Mouse (Mus musculus) midbrain, postnatal 0 days (tissue): Measurements from ENCODE around the gene Wnt5b. TPM values are rescaled to one million over a fixed set of nuclear protein-coding genes. Genes with fewer than 3 reads are reported as not detected.

Experiments
- ATAC-seq: fragments of 200-750 bp; cut with Nextera tagmentation; 2 replicates; pipeline ENCODE4 v1.8.0; 2017; ENCODE audit warnings: moderate number of reproducible peaks, mild to moderate bottlenecking, moderate TSS enrichment, moderate library complexity; ENCODE audit not compliant: low FRiP score
- DNase-seq: peaks from one replicate; pipeline ENCODE4 v3.0.0-alpha.2; 2015; ENCODE audit warnings: low spot score
- H3K27ac ChIP-seq: fragments of 300-500 bp; sonication (generic); 2 replicates; pipeline ENCODE4 v1.5.1; 2014; ENCODE audit warnings: low read depth, mild to moderate bottlenecking, low read length, mixed read lengths
- H3K27me3 ChIP-seq: fragments of 300-500 bp; sonication (generic); 2 replicates; pipeline ENCODE4 v1.6.1; 2014; ENCODE audit warnings: low read length, control low read depth, mixed read lengths; ENCODE audit not compliant: insufficient read depth
- H3K36me3 ChIP-seq: fragments of 300-500 bp; sonication (generic); 2 replicates; pipeline ENCODE4 v1.6.1; 2014; ENCODE audit warnings: low read length, control low read depth, mixed read lengths; ENCODE audit not compliant: insufficient read depth
- H3K4me1 ChIP-seq: fragments of 300-500 bp; sonication (generic); 2 replicates; pipeline ENCODE4 v1.6.1; 2014; ENCODE audit warnings: mild to moderate bottlenecking, control low read depth, antibody characterized with exemption, low read length, mixed read lengths; ENCODE audit not compliant: insufficient read depth
- H3K4me2 ChIP-seq: fragments of 300-500 bp; sonication (generic); 2 replicates; pipeline ENCODE4 v1.6.1; 2014; ENCODE audit warnings: low read depth, mild to moderate bottlenecking, low read length, mixed read lengths; ENCODE audit not compliant: poor library complexity, severe bottlenecking
- H3K4me3 ChIP-seq: fragments of 300-500 bp; sonication (generic); 2 replicates; pipeline ENCODE4 v1.5.1; 2014; ENCODE audit warnings: low read depth, mild to moderate bottlenecking, low read length, moderate library complexity
- H3K9ac ChIP-seq: fragments of 300-500 bp; sonication (generic); replicated peaks from 2 replicates; pipeline ENCODE4 v1.6.1; 2014; ENCODE audit warnings: mild to moderate bottlenecking, low read length, moderate library complexity, mixed read lengths; ENCODE audit not compliant: poor library complexity, severe bottlenecking
- H3K9me3 ChIP-seq: fragments of 300-500 bp; sonication (generic); 2 replicates; pipeline ENCODE4 v1.6.1; 2016; ENCODE audit warnings: low read length, control low read depth
- CTCF ChIP-seq: IDR thresholded peaks from 2 replicates; pipeline ENCODE4 v1.5.1; 2016; ENCODE audit warnings: antibody characterized with exemption, mild to moderate bottlenecking
- WGBS: fragments of 180-500 bp; shearing (Covaris S2); extraction: QIAGEN DNeasy Blood & Tissue Kit; methylation state at CpG from one replicate; pipeline ENCODE4 v1.1.7; 2014; 5-methylcytosine and 5-hydroxymethylcytosine counted together
- polyA plus RNA-seq: library from polyadenylated mRNA; unstranded; fragments of >200 nt; fragmentation: Nextera tagmentation; extraction: Ambion mirVana; gene quantifications from 2 replicates; pipeline ENCODE4 v1.2.1, GENCODE M21; 2015
- total RNA-seq: library from RNA; depleted of rRNA; stranded (reverse); fragments of >200 nt; gene quantifications from 2 replicates; pipeline ENCODE4 v1.2.3, GENCODE M21; 2014

The Wnt5b gene
- total and polyA plus RNA-seq, 2 experiments from 2014 or later, result 1.6 to 2.1 TPM

DNA sequence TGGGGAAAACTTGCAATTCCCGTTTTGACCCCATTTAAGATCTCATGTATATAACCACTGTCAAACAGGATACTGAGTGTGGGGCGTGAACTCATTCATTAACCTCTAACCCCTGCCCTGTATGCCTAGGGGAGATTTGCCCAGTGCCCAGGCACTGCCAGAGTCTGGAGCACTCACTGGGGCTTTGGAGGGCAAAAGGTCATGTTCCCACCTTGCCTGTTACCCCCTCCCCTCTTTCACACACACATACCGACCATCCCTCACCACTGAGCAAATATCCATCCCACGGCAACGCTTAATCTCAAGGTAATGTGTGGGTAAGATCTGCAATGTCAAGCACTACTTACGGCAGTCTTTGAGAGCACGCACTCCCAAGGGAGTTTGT is 51.5 kb downstream of the Wnt5b start:
- Histone ChIP-seq H3K4me3 (no peak overlapping the region), H3K9me3 (no peaks in the 10 kb centered on the region), H3K4me2 (no peak overlapping the region), H3K9ac (no peak overlapping the region), H3K27ac (no peak overlapping the region), H3K27me3 (no peaks in the 10 kb centered on the region), H3K36me3 (no peaks in the 10 kb centered on the region), H3K4me1 (0 out of 2 replicates have a peak, but pooled peaks cover 6% of the 10 kb centered on the region)
- ATAC-seq (no peak), DNase-seq (no peak)
- 25% methylated on average over 7 of the region's 7 CpGs for WGBS
- no peak for TF ChIP-seq CTCF

DNA sequence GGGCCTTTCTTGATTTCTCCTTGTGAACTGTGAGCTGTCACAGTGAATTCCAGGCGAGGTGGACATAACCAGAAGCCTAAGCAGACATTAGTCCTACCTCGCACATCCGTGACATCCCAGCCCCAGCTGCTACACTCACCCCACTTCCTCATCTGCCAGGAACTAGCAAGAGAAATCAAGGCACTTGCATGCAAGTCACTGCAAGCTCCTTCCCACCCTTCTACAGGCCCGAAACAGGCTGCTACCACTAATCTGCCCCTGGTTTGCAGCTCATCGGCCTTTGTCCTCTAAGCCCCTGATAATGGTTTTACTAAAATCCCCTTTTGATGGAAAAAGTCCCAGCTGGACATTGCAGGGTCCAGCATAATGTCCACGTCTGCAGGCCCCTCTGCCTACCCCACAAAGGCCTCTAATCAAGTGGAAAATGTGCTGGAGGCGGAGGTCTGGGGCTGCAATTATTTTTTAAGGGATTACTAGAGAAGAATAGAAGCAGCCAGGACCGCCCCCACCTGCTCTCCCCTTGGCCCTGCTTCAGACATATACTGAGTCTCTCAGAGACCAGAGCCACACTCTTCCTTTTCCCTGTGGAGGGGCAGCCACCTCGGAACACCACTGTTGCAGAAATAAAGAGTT is 52.0 kb downstream of the Wnt5b start:
- DNase-seq, result no peak
- no peaks in the 10 kb centered on the region for H3K9me3 ChIP-seq
- WGBS, result 40% methylated on average over 9 of the region's 9 CpGs
- H3K4me3 ChIP-seq, result no peak overlapping the region
- no peaks in the 10 kb centered on the region for H3K27me3 ChIP-seq
- no peak overlapping the region for H3K27ac ChIP-seq
- H3K36me3 ChIP-seq, result no peaks in the 10 kb centered on the region
- H3K4me2 ChIP-seq, result no peak overlapping the region
- no peak for TF ChIP-seq CTCF
- H3K9ac ChIP-seq, result no peak overlapping the region
- no peak for ATAC-seq
- 0 out of 2 replicates have a peak, but pooled peaks cover 6% of the 10 kb centered on the region for H3K4me1 ChIP-seq

DNA sequence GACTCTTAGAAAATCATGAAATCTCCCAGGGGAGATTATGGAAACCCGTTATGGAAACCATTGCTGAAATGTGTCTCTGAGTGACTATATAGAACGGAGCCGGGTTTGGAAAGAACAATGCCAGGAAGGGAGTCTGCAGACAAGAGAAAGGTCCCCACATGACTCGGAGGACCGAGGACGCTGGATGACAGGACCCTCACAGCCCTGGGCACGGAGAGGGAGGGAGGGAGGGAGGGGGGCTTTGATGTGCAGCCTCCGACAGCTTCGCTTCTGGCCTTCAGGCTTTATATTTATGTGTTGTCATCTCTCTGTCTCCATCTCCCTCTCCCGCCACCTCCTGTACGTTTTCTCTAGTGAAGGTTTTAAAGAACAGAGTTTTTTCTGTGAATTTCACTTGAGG is 53.1 kb downstream of the Wnt5b start:
- TF ChIP-seq CTCF, result 0 out of 2 replicates have a peak, but pooled peaks have one; percentile 4
- no peak for ATAC-seq
- Histone ChIP-seq H3K4me1 (0 out of 2 replicates have a peak, but pooled peaks cover 6% of the 10 kb centered on the region), H3K4me3 (peak overlapping the region; percentile 8; the same call in 1 of the 2 replicates), H3K27ac (no peak overlapping the region), H3K27me3 (no peaks in the 10 kb centered on the region), H3K4me2 (peak overlapping the region; percentile 41), H3K36me3 (no peaks in the 10 kb centered on the region), H3K9me3 (no peaks in the 10 kb centered on the region), H3K9ac (0 out of 2 replicates have a peak overlapping the region, but pooled peaks have one; percentile 33)
- no peak for DNase-seq
- WGBS, result 11% methylated on average over 10 of the region's 11 CpGs

DNA sequence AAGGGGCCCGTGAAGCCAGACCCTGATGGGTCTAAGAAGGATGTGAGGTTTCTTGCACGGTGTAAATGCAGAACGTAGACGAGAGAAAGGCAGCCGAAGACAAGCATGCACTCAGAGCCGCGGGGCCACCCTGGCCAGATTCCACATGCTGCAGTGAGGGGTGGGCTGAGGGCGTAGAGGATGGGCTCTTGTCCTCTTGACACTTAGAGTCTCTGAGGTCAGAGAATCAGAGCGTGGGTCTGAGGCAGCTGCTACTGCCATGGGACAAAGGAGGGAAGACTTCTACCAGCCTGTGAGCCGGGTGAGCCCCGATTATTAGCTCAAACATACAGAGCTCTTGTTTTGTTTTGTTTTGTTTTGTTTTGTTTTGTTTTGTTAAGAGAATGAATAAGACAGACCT is 53.6 kb downstream of the Wnt5b start:
- 4% methylated on average over 11 of the region's 11 CpGs for WGBS
- H3K4me2 ChIP-seq, result peak overlapping the region; percentile 41
- H3K27me3 ChIP-seq, result no peaks in the 10 kb centered on the region
- H3K36me3 ChIP-seq, result no peaks in the 10 kb centered on the region
- no peak for DNase-seq
- H3K27ac ChIP-seq, result no peak overlapping the region
- 0 out of 2 replicates have a peak overlapping the region, but pooled peaks have one; percentile 13 for H3K9ac ChIP-seq
- no peak for TF ChIP-seq CTCF
- no peak for ATAC-seq
- H3K4me1 ChIP-seq, result 0 out of 2 replicates have a peak, but pooled peaks cover 6% of the 10 kb centered on the region
- no peaks in the 10 kb centered on the region for H3K9me3 ChIP-seq
- peak overlapping the region; percentile 8; the same call in 1 of the 2 replicates for H3K4me3 ChIP-seq

DNA sequence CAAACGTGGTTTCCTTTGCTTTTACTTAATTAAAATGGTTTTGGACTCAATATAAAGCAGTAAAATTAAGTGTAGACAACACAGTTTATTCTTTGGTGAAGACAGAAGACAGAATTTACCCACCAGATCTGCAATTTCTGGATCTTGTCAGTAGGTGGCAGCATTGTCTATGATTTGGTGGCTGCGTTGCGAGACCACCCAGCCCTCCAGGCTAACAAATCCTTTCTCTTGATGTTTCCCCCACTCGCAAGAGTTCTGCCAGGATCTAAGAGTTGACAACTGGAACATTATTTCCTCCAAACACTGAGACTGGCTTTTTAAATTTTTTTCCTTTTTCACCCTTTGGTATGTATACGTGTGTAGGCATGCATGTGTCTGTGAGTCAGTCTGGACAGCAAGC is 54.4 kb downstream of the Wnt5b start:
- Histone ChIP-seq H3K9ac (no peak overlapping the region), H3K9me3 (no peaks in the 10 kb centered on the region), H3K27me3 (no peaks in the 10 kb centered on the region), H3K4me1 (0 out of 2 replicates have a peak, but pooled peaks cover 6% of the 10 kb centered on the region), H3K4me3 (no peak overlapping the region), H3K4me2 (peak overlapping the region; percentile 10; the same call in 1 of the 2 replicates), H3K27ac (no peak overlapping the region), H3K36me3 (0 out of 2 replicates have a peak, but pooled peaks cover under 1% of the 10 kb centered on the region)
- DNase-seq, result peak; percentile 85
- ATAC-seq, result no peak
- 3% methylated on average over 5 of the region's 5 CpGs for WGBS
- TF ChIP-seq CTCF, result peak; percentile 89

DNA sequence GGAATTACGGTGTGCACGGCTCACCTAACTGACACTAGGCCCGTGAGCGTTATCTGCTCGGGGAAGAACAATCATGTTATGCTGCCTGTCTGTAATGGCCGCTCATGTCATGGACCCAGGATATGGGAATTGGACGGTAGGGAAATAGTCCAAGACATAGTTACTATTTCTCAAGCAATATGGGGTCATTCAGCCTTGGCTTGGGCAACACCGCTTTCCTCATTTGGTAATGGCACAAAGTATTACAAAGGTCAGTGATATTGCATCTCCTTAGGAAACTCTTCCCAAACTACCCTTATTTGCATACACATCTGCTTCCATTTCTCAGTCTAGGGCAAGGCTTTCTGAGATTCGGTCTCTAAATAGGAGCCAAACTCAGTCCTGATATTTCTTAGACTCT is 56.5 kb downstream of the Wnt5b start:
- Histone ChIP-seq H3K4me1 (peaks cover 16% of the 10 kb centered on the region), H3K9ac (no peak overlapping the region), H3K27me3 (no peaks in the 10 kb centered on the region), H3K4me3 (no peak overlapping the region), H3K36me3 (peaks cover 6% of the 10 kb centered on the region; the same call in 1 of the 2 replicates), H3K27ac (no peak overlapping the region), H3K9me3 (no peaks in the 10 kb centered on the region), H3K4me2 (no peak overlapping the region)
- DNase-seq (no peak), ATAC-seq (no peak)
- TF ChIP-seq CTCF, result no peak
- 94% methylated on average over 9 of the region's 9 CpGs for WGBS
